Mouse (Mus musculus) brain, embryonic 14.5 days (tissue): Measurements from ENCODE around the gene Cyp4v3.

Experiments
- CTCF ChIP-seq: fragments of 200-500 bp; IDR thresholded peaks from 2 replicates; pipeline ENCODE4 v1.5.1; 2012; ENCODE audit warnings: inconsistent platforms, mild to moderate bottlenecking, moderate library complexity, borderline replicate concordance; ENCODE audit not compliant: insufficient read depth, insufficient read length; ENCODE audit errors: extremely low read depth
- POLR2A ChIP-seq: fragments of 200-500 bp; IDR thresholded peaks from 2 replicates; pipeline ENCODE4 v1.6.1; 2012; ENCODE audit warnings: mild to moderate bottlenecking, inconsistent platforms, borderline replicate concordance; ENCODE audit not compliant: poor library complexity, insufficient read depth, insufficient read length, severe bottlenecking; ENCODE audit errors: extremely low read depth

GRCm38 (mm10) chr8:45305479-45305878, 27.5 kb downstream of the Cyp4v3 start:
- TF ChIP-seq CTCF (no peak), POLR2A (no peak)
